Mouse (Mus musculus) hindbrain, embryonic 14.5 days (tissue): ENCODE measurements around the gene Nutf2-ps1. TPM values are rescaled to one million over a fixed set of nuclear protein-coding genes. Genes with fewer than 3 reads are reported as not detected.
A peak's percentile ranks its signal among the peaks of the same experiment; 100 is the strongest.

Source experiments
- ATAC-seq: fragments of 200-750 bp; cut with Nextera tagmentation; 2 replicates; pipeline ENCODE4 v1.8.0; 2017; ENCODE audit warnings: moderate number of reproducible peaks, mild to moderate bottlenecking, moderate TSS enrichment, moderate library complexity; ENCODE audit not compliant: low FRiP score
- DNase-seq: peaks from one replicate; pipeline ENCODE4 v3.0.0-alpha.2; 2015; ENCODE audit warnings: low spot score
- H3K27ac ChIP-seq: fragments of 300-500 bp; sonication (generic); 2 replicates; pipeline ENCODE4 v1.5.1; 2014; ENCODE audit warnings: mild to moderate bottlenecking, moderate library complexity
- H3K27me3 ChIP-seq: fragments of 300-500 bp; sonication (generic); 2 replicates; pipeline ENCODE4 v1.6.1; 2014; ENCODE audit warnings: mild to moderate bottlenecking, low read length, mixed read lengths; ENCODE audit not compliant: control insufficient read depth, insufficient read depth
- H3K36me3 ChIP-seq: fragments of 300-500 bp; sonication (generic); replicated peaks from 2 replicates; pipeline ENCODE4 v1.6.1; 2014; ENCODE audit not compliant: control insufficient read depth, insufficient read depth
- H3K4me1 ChIP-seq: fragments of 300-500 bp; sonication (generic); replicated peaks from 2 replicates; pipeline ENCODE4 v1.6.1; 2014; ENCODE audit warnings: antibody characterized with exemption, low read length, mixed read lengths; ENCODE audit not compliant: control insufficient read depth, insufficient read depth
- H3K4me2 ChIP-seq: fragments of 300-500 bp; sonication (generic); replicated peaks from 2 replicates; pipeline ENCODE4 v1.6.1; 2014; ENCODE audit warnings: mild to moderate bottlenecking, moderate library complexity
- H3K4me3 ChIP-seq: fragments of 300-500 bp; sonication (generic); replicated peaks from 2 replicates; pipeline ENCODE4 v1.5.1; 2014; ENCODE audit warnings: mild to moderate bottlenecking, low read length
- H3K9ac ChIP-seq: fragments of 300-500 bp; sonication (generic); 2 replicates; pipeline ENCODE4 v1.6.1; 2014
- H3K9me3 ChIP-seq: fragments of 300-500 bp; sonication (generic); 2 replicates; pipeline ENCODE4 v1.6.1; 2016; ENCODE audit warnings: low read length; ENCODE audit not compliant: control insufficient read depth
- WGBS: fragments of 180-500 bp; shearing (Covaris S2); extraction: QIAGEN DNeasy Blood & Tissue Kit; methylation state at CpG from one replicate; pipeline ENCODE4 v1.1.7; 2014; 5-methylcytosine and 5-hydroxymethylcytosine counted together
- polyA plus RNA-seq: library from polyadenylated mRNA; unstranded; fragments of >200 nt; fragmentation: Nextera tagmentation; extraction: Ambion mirVana; gene quantifications from 2 replicates; pipeline ENCODE4 v1.2.1, GENCODE M21; 2014

Nutf2-ps1 gene
- polyA plus RNA-seq, 1 experiment from 2014 or later: 201 TPM

DNA sequence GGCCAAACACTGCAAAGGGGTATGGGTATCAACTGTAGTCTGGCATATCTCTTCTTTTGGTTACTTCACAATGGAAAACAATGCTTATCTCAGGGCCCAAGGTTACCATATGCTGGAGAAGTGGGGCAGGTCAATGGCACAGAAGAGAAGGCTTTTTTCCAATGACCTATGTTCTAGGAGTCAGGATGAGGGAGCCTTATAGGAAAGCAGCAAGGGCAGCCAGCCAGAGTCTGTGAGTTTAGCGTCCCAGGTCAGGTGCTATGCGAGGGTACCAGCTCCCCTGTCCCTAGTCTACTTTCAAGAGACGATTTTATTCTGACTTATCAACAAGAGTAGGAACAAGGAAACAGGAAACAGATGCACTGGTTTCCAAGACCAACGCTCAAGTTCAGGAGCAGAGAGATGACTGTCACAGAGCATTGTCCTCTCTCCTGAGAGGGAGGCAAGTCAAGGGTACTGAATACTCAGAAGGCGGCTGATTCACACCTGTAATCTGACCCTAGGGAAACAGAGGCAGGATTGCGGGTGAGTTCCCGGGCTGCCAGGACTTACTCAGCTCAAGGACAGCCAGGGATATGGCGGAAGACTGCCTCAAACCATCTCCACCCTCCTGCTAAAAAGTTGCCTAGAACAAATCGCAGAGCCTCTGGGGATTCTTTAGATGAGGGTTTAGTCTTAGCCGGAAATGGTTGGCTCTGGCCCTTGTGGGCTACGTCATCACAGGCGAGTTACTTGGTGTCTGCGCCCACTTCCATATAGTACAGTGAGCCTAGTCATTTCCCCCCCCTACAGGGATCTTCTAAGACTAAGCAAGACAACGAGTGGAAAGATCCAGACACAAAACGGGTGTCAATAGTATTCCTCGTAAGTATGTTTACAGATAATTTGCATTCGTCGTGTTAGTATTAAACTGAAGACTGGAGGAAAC is 17.1 kb downstream of the Nutf2-ps1 start:
- Histone ChIP-seq H3K4me3 (no peak overlapping the region), H3K9me3 (no peaks in the 10 kb centered on the region), H3K36me3 (no peaks in the 10 kb centered on the region), H3K27ac (no peak overlapping the region), H3K9ac (no peak overlapping the region), H3K4me1 (no peaks in the 10 kb centered on the region), H3K27me3 (no peaks in the 10 kb centered on the region), H3K4me2 (no peak overlapping the region)
- no peak for ATAC-seq
- DNase-seq: no peak
- 82% methylated on average over 18 of the region's 18 CpGs for WGBS

DNA sequence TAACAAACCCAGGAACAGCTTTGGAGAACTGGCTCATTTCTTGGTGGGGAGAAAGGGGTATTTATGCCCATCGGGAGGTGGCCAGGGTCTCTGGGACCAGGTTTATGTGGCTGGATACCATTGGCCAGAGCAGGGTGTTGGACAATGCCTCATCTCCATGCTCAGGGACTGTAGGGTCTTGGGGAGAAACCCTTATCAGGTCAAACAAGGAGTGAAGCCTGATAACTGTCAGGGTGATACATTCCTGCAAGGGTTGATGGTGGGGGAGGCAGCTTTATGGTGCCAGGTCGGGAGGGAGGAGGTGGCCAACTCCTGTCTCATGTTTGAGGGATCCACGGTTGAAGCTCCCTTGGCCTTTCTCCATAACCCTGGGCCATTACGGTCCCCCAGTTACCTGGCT is 17.8 kb downstream of the Nutf2-ps1 start:
- Histone ChIP-seq H3K36me3 (no peaks in the 10 kb centered on the region), H3K4me2 (no peak overlapping the region), H3K9me3 (no peaks in the 10 kb centered on the region), H3K27ac (no peak overlapping the region), H3K9ac (no peak overlapping the region), H3K27me3 (no peaks in the 10 kb centered on the region), H3K4me1 (no peaks in the 10 kb centered on the region), H3K4me3 (no peak overlapping the region)
- WGBS: 93% methylated on average over 4 of the region's 4 CpGs
- no peak for DNase-seq
- ATAC-seq: no peak

DNA sequence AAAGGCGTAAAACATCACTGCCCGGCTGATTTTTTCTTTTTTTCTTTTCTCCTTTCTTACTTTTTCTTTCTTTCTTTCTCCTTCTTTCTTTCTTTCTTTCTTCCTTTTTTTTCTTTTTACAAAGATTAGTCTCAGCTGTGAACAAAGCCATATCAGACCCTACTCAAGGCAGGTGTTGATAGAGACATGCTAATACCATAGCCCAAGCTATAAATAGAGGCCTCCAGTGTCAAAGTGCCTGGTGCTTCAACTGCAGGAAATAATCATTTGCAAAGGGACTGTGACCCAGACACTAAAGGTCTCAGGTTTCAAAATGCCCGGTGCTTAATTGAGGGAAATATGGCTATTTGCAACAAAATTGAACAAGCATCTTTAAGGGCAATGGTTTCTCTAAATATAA is 20.3 kb downstream of the Nutf2-ps1 start:
- Histone ChIP-seq H3K27me3 (no peaks in the 10 kb centered on the region), H3K9ac (no peak overlapping the region), H3K9me3 (no peaks in the 10 kb centered on the region), H3K36me3 (no peaks in the 10 kb centered on the region), H3K4me3 (no peak overlapping the region), H3K4me2 (no peak overlapping the region), H3K27ac (no peak overlapping the region), H3K4me1 (no peaks in the 10 kb centered on the region)
- 88% methylated on average over 3 of the region's 3 CpGs for WGBS
- DNase-seq (no peak), ATAC-seq (no peak)

DNA sequence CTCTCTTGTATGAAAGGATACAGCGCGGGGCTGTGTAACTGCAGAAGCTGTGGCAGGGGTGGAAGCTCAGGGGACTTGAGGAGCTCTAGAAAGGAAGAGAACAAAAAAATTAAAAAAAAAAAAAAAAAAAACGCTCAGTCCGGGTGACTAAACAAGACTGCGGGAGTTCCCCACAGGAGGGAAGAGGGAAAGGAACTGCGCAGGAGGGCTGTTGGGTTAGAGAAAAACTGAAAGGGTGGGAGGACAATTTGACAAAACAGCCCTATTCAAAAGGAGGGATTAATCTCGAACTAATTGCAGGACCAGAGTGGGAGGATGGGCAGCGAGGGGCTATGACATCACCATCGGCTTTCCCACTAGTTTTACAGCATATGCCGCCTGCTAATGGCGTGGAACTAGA is 21.0 kb downstream of the Nutf2-ps1 start:
- ATAC-seq (no peak; the same call in 1 of the 2 replicates), DNase-seq (peak; percentile 32)
- Histone ChIP-seq H3K4me1 (no peaks in the 10 kb centered on the region), H3K4me3 (peak overlapping the region; percentile 9; the same call in 1 of the 2 replicates), H3K9ac (peak overlapping the region; percentile 28; the same call in 1 of the 2 replicates), H3K27me3 (no peaks in the 10 kb centered on the region), H3K9me3 (no peaks in the 10 kb centered on the region), H3K36me3 (no peaks in the 10 kb centered on the region), H3K27ac (no peak overlapping the region), H3K4me2 (peak overlapping the region; percentile 17)
- 12% methylated on average over 11 of the region's 11 CpGs for WGBS

DNA sequence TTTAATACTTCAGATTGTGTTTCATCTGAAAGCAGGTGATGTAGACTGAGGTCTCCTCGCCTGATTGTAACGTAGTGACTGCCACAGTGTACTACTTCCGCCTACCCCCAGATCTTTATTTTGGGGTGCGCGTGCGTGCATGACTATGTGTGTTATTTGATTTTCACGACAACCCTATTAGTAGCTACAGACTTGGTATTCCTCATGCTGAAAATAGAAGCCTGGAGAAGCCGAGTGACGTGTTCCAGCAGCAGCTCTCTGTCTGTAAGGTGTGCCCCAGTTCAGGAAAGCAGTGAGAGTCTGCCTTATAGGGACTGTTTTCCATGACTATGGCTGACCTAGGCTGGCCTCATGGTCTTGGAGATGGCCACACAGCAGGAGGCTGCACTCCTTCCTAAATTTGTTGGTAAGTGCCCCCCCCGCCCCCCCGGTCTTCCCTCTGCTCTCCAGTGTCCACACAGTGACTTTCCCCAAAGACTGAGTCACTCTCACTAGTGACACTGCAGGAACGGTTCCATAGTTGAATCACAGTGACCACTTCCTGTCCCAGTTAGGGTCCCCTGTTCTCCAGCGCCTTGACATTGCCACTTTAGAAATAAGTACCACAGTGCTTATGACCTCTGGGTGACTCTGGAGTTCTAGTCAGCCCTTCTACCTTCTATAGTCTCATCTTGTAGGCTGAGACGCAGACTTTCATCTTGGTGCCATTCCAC is 23.1 kb downstream of the Nutf2-ps1 start:
- no peaks in the 10 kb centered on the region for H3K9me3 ChIP-seq
- H3K4me2 ChIP-seq: no peak overlapping the region
- H3K36me3 ChIP-seq: no peaks in the 10 kb centered on the region
- WGBS: 95% methylated on average over 14 of the region's 14 CpGs
- H3K27me3 ChIP-seq: no peaks in the 10 kb centered on the region
- no peak overlapping the region for H3K9ac ChIP-seq
- H3K4me3 ChIP-seq: no peak overlapping the region
- no peak overlapping the region for H3K27ac ChIP-seq
- DNase-seq: no peak
- ATAC-seq: no peak
- no peaks in the 10 kb centered on the region for H3K4me1 ChIP-seq

DNA sequence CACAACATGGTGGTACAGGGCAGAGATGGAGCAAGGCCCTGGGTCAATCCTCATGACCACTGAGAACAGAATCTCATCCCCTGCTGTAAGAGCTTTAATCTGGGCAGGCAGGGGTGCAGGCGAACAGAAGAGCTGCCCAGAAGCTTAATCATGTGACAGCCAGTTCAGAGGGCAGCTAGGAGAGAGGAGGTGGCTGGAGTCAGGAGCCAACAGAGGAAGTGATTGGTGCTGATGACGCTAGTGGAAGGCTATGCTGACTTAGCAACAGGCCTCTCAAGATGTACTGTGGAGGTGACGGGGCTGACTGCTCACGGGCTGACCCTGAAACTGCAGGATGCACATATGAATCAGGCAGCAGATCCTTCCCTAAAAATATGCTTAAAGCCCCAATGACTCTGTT is 24.7 kb downstream of the Nutf2-ps1 start:
- no peaks in the 10 kb centered on the region for H3K36me3 ChIP-seq
- H3K9me3 ChIP-seq: no peaks in the 10 kb centered on the region
- no peak overlapping the region for H3K27ac ChIP-seq
- no peak for ATAC-seq
- no peak overlapping the region for H3K9ac ChIP-seq
- 57% methylated on average over 4 of the region's 4 CpGs for WGBS
- no peaks in the 10 kb centered on the region for H3K27me3 ChIP-seq
- no peak overlapping the region for H3K4me2 ChIP-seq
- no peak overlapping the region for H3K4me3 ChIP-seq
- no peak for DNase-seq
- no peaks in the 10 kb centered on the region for H3K4me1 ChIP-seq

DNA sequence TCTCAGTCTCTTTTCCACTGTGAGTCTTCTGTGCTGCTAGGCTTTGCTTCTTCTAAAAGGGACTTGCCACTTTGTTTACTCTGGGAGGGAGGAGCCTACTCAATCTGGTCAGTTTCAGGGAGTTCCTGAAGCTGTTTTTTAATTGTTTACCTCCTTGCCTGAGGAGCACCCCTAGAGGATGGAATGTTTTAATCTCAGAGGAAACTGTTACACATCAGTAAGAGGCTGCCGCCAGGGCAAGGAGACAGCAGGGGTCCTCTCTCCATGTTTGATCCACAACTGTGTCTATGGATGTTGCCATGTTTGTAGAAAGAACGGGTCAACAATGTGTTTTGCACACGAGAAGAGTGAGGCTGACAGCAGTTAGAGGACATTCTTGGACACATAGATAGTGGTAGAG is 28.4 kb downstream of the Nutf2-ps1 start:
- WGBS: 81% methylated on average over 3 of the region's 3 CpGs
- no peaks in the 10 kb centered on the region for H3K36me3 ChIP-seq
- H3K9ac ChIP-seq: no peak overlapping the region
- H3K4me1 ChIP-seq: 0 out of 2 replicates have a peak, but pooled peaks cover 7% of the 10 kb centered on the region
- no peaks in the 10 kb centered on the region for H3K9me3 ChIP-seq
- no peak for DNase-seq
- H3K27me3 ChIP-seq: no peaks in the 10 kb centered on the region
- no peak overlapping the region for H3K4me3 ChIP-seq
- no peak overlapping the region for H3K27ac ChIP-seq
- ATAC-seq: no peak
- H3K4me2 ChIP-seq: no peak overlapping the region

DNA sequence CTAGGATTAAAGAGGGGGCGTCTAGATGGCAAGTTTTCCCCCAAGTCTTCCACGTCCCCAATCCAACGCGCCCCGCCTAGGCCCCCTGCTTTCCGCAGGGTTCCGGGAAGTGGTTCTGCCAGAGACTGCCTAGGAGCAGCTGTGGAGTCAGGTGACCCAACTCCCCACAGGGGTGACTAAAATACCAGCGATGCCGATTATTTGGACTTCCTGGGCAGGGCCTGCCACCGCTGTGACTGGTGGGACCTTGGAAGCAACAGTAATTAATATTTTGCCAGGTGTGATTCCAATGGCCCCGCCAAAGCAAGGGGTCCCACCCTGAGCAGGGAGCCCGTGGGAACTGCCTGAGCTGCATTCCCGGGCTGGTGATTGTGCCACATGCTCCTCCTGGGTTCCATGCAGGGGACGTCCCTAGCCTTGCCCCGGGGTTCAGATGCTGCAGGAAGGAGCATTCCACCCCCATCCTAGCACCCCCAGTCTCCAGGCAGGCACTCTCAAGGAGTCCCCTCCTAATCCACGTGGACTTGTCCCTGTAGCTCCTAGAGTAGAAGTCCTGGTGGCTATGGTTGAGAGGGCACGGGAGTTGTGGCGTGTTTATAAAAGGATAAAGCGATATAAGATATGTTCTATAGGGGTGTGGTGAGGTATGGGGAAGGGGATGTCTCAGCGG is 31.5 kb downstream of the Nutf2-ps1 start:
- DNase-seq (no peak), ATAC-seq (no peak)
- Histone ChIP-seq H3K9me3 (no peaks in the 10 kb centered on the region), H3K4me2 (peak overlapping the region; percentile 36), H3K9ac (no peak overlapping the region), H3K27ac (no peak overlapping the region), H3K27me3 (no peaks in the 10 kb centered on the region), H3K4me1 (0 out of 2 replicates have a peak, but pooled peaks cover 7% of the 10 kb centered on the region), H3K4me3 (no peak overlapping the region), H3K36me3 (no peaks in the 10 kb centered on the region)
- WGBS: 34% methylated on average over 20 of the region's 20 CpGs

DNA sequence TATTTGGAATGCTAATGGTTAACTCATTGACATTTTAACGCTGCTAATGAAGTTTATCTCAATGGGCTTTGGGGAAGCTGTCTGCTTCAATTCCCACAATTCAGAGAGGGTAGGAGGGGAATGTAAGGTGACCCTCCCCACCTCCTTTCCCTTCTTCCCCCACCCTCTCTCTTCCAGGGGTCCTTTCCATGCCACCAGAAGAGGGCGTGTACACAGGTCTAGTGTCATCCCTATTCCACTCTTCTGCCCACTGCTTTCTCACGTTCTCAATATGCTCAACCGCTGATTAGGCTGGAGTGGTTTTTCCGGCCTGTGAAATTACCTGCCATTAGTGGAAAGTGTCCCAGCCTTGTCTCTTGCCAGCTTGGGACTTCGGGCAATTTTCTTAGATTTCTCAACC is 32.0 kb downstream of the Nutf2-ps1 start:
- Histone ChIP-seq H3K4me3 (no peak overlapping the region), H3K4me1 (0 out of 2 replicates have a peak, but pooled peaks cover 7% of the 10 kb centered on the region), H3K36me3 (no peaks in the 10 kb centered on the region), H3K9me3 (no peaks in the 10 kb centered on the region), H3K27ac (no peak overlapping the region), H3K4me2 (peak overlapping the region; percentile 36), H3K9ac (no peak overlapping the region), H3K27me3 (no peaks in the 10 kb centered on the region)
- DNase-seq (no peak), ATAC-seq (no peak)
- WGBS: 41% methylated on average over 6 of the region's 6 CpGs
